8 mouse cellular contexts compared by ENCODE assay signal in the genomic region with DNA sequence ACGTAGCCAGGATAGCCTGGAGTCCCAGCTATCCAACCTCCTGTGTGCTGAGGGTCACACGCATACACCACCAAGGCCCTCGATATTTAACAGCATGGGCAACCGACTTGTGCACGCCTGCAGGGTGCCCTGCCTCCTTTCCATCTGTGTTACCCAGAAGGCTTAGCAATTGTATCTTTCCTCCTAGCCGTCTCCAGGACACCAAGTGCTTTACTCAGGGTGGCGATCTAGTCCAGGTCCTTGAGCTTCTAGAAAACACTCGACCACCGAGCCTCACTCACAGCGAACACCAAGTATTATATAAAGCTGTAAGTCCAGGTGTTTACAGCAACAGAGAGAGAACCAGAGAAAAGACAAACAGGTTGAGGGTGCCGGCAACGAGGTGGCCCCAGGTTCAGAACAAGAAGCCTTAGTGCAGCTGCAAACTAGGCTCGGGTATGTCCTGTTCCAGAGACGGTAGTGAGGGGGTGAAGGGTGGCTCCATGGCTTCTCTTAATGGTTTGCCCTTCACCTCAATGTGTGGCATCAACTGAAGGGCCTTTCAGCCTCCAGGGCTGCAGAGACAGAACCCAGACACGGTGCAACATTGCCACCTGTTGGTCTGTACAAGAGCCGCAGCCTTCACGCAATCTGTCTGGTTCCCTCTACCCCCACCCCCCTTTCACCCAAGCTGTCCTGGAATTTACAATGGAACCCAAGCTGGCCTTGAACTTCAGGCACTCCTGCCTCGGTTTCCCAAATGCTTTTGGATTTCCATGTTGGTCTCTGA. TPM values are rescaled to one million over a fixed set of nuclear protein-coding genes. Genes with fewer than 3 reads are reported as not detected.
DNase-seq lines count a peak whose midpoint lies in the region; ATAC-seq and TF ChIP-seq lines count a peak whose summit lies in the region.

No protein-coding gene starts in this region.

- H3K9ac ChIP-seq in limb, embryonic 13.5 days, result no peak overlapping the region
- H3K9ac ChIP-seq in midbrain, postnatal 0 days (replicated peaks; ENCODE audit: low read length, poor library complexity, severe bottlenecking), result no peak overlapping the region

- no peaks in the 10 kb centered on the region for H3K9me3 ChIP-seq in limb, embryonic 13.5 days
- H3K9me3 ChIP-seq in midbrain, postnatal 0 days (ENCODE audit: low read length), result no peaks in the 10 kb centered on the region

- peak; percentile 85 for TF ChIP-seq CTCF in testis, adult 2 months (IDR thresholded peaks at IDR 0.05; ENCODE audit: control insufficient read depth, insufficient read depth, insufficient replicate concordance, low read depth, low read length)
- peak; percentile 92 for TF ChIP-seq CTCF in kidney, adult 2 months (conservative IDR thresholded peaks at IDR 0.05; ENCODE audit: insufficient read depth, insufficient read length, low read depth, low read length)
- peak; percentile 94 for TF ChIP-seq CTCF in midbrain, postnatal 0 days (IDR thresholded peaks at IDR 0.05)

- no peak for DNase-seq in testis, postnatal 14 days (ENCODE audit: low spot score)
- DNase-seq in cerebellum, postnatal 14 days, result peak; percentile 92 to 93
- peak; percentile 79 to 82 for DNase-seq in frontal cortex, postnatal 36 days (ENCODE audit: low spot score in 2 of 2)
- peak; percentile 71 for DNase-seq in kidney, adult 2 months
- peak; percentile 90 for DNase-seq in midbrain, postnatal 0 days (ENCODE audit: low spot score)
- DNase-seq in spleen, postnatal 36 days (ENCODE audit: low spot score in 2 of 2), result peak; percentile 65

- H3K4me3 ChIP-seq in testis, adult 2 months (ENCODE audit: control insufficient read depth, low read depth, low read length), result no peak overlapping the region
- no peak overlapping the region for H3K4me3 ChIP-seq in kidney, adult 2 months (ENCODE audit: insufficient read depth, low read depth, low read length)
- H3K4me3 ChIP-seq in limb, embryonic 13.5 days, result no peak overlapping the region
- H3K4me3 ChIP-seq in midbrain, postnatal 0 days (ENCODE audit: low read depth, low read length), result no peak overlapping the region

- no peak overlapping the region for H3K27ac ChIP-seq in testis, adult 2 months (ENCODE audit: control insufficient read depth, insufficient read depth, low read depth, low read length)
- no peak overlapping the region for H3K27ac ChIP-seq in kidney, adult 2 months (ENCODE audit: insufficient read depth, low read depth, low read length)
- no peak overlapping the region for H3K27ac ChIP-seq in limb, embryonic 13.5 days
- no peak overlapping the region; the same call in 1 of the 2 replicates for H3K27ac ChIP-seq in midbrain, postnatal 0 days (ENCODE audit: low read depth, low read length)

- no peak overlapping the region for H3K4me2 ChIP-seq in limb, embryonic 13.5 days (replicated peaks)
- H3K4me2 ChIP-seq in midbrain, postnatal 0 days (ENCODE audit: low read depth, low read length, poor library complexity, severe bottlenecking), result no peak overlapping the region

- H3K4me1 ChIP-seq in testis, adult 2 months (ENCODE audit: control insufficient read depth, insufficient read depth, low read length), result no peaks in the 10 kb centered on the region; the same call in 1 of the 2 replicates
- H3K4me1 ChIP-seq in kidney, adult 2 months (ENCODE audit: control insufficient read depth, insufficient read depth, low read length), result peaks cover 7% of the 10 kb centered on the region; the same call in 1 of the 2 replicates
- peaks cover 7% of the 10 kb centered on the region; the same call in 1 of the 2 replicates for H3K4me1 ChIP-seq in limb, embryonic 13.5 days
- H3K4me1 ChIP-seq in midbrain, postnatal 0 days (ENCODE audit: insufficient read depth, low read length), result no peaks in the 10 kb centered on the region

- H3K27me3 ChIP-seq in testis, adult 2 months (ENCODE audit: control insufficient read depth, insufficient read depth, low read length), result no peaks in the 10 kb centered on the region
- no peaks in the 10 kb centered on the region for H3K27me3 ChIP-seq in kidney, adult 2 months (replicated peaks; ENCODE audit: control insufficient read depth, insufficient read depth, low read length)
- no peaks in the 10 kb centered on the region for H3K27me3 ChIP-seq in limb, embryonic 13.5 days
- no peaks in the 10 kb centered on the region for H3K27me3 ChIP-seq in midbrain, postnatal 0 days (ENCODE audit: insufficient read depth, low read length)

- TF ChIP-seq POLR2A in testis, adult 2 months (IDR thresholded peaks at IDR 0.05; ENCODE audit: control insufficient read depth, low read depth, low read length), result no peak
- no peak for TF ChIP-seq POLR2A in kidney, adult 2 months (IDR thresholded peaks at IDR 0.05; ENCODE audit: low read depth, low read length)

- 46% methylated on average over 18 of the region's 18 CpGs for WGBS in kidney, adult 2 months
- 44% methylated on average over 18 of the region's 18 CpGs for WGBS in limb, embryonic 13.5 days
- WGBS in midbrain, postnatal 0 days, result 51% methylated on average over 18 of the region's 18 CpGs

- no peaks in the 10 kb centered on the region for H3K36me3 ChIP-seq in testis, adult 2 months (ENCODE audit: control insufficient read depth, insufficient read depth, low read length)
- no peaks in the 10 kb centered on the region for H3K36me3 ChIP-seq in kidney, adult 2 months (ENCODE audit: control insufficient read depth, insufficient read depth, low read length)
- no peaks in the 10 kb centered on the region for H3K36me3 ChIP-seq in limb, embryonic 13.5 days
- H3K36me3 ChIP-seq in midbrain, postnatal 0 days (ENCODE audit: insufficient read depth, low read length), result no peaks in the 10 kb centered on the region

- peak; percentile 63; the same call in 1 of the 2 replicates for ATAC-seq in limb, embryonic 13.5 days (ENCODE audit: low FRiP score, low read depth)
- peak; percentile 57; the same call in 1 of the 2 replicates for ATAC-seq in midbrain, postnatal 0 days (ENCODE audit: low FRiP score)

RNA-seq across cellular contexts. Expression of a gene that starts 11.6 kb away (rescaled TPM):
- polyA plus RNA-seq in testis, adult 2 months (2012; rRNA removed), result 0.05 and 0.22 TPM in 2 replicates
- polyA plus RNA-seq in kidney, adult 2 months (2012; rRNA removed), result 127 and 137 TPM in 2 replicates
- polyA plus RNA-seq in limb, embryonic 13.5 days (2015; fragmentation: Nextera tagmentation; extraction: Ambion mirVana), result 3.1 and 3.4 TPM in 2 replicates
- 1.9 TPM in 2 replicates for total RNA-seq in midbrain, postnatal 0 days (2014; rRNA removed)
- polyA plus RNA-seq in midbrain, postnatal 0 days (2015; fragmentation: Nextera tagmentation; extraction: Ambion mirVana), result 1.7 and 1.8 TPM in 2 replicates

RNA-seq across cellular contexts. Expression of a gene that starts 19.3 kb away (rescaled TPM):
- 4.6 and 4.9 TPM in 2 replicates for polyA plus RNA-seq in testis, adult 2 months (2012; rRNA removed)
- polyA plus RNA-seq in kidney, adult 2 months (2012; rRNA removed), result 4.2 and 7.7 TPM in 2 replicates
- 2.6 and 2.7 TPM in 2 replicates for polyA plus RNA-seq in limb, embryonic 13.5 days (2015; fragmentation: Nextera tagmentation; extraction: Ambion mirVana)
- total RNA-seq in midbrain, postnatal 0 days (2014; rRNA removed), result 2.3 and 5.9 TPM in 2 replicates
- polyA plus RNA-seq in midbrain, postnatal 0 days (2015; fragmentation: Nextera tagmentation; extraction: Ambion mirVana), result 1.4 and 1.9 TPM in 2 replicates

RNA-seq across cellular contexts. Expression of a gene that starts 23.3 kb away (rescaled TPM):
- 0.76 and 0.93 TPM in 2 replicates for polyA plus RNA-seq in testis, adult 2 months (2012; rRNA removed)
- not detected in 2 replicates for polyA plus RNA-seq in kidney, adult 2 months (2012; rRNA removed)
- not detected in 2 replicates for polyA plus RNA-seq in limb, embryonic 13.5 days (2015; fragmentation: Nextera tagmentation; extraction: Ambion mirVana)
- 0.49 TPM in 1 of 2 replicates, not detected in the other for total RNA-seq in midbrain, postnatal 0 days (2014; rRNA removed)
- not detected in 2 replicates for polyA plus RNA-seq in midbrain, postnatal 0 days (2015; fragmentation: Nextera tagmentation; extraction: Ambion mirVana)

RNA-seq across cellular contexts. Expression of a gene that starts 27.2 kb away (rescaled TPM):
- 0.09 and 0.10 TPM in 2 replicates for polyA plus RNA-seq in testis, adult 2 months (2012; rRNA removed)
- 2.7 and 5.2 TPM in 2 replicates for polyA plus RNA-seq in kidney, adult 2 months (2012; rRNA removed)
- polyA plus RNA-seq in limb, embryonic 13.5 days (2015; fragmentation: Nextera tagmentation; extraction: Ambion mirVana), result 0.25 and 0.34 TPM in 2 replicates
- total RNA-seq in midbrain, postnatal 0 days (2014; rRNA removed), result 0.16 TPM in 1 of 2 replicates, not detected in the other
- not detected in 2 replicates for polyA plus RNA-seq in midbrain, postnatal 0 days (2015; fragmentation: Nextera tagmentation; extraction: Ambion mirVana)

Comparison
In these comparisons a context has a peak if more than half of its experiments do, and no peak if none do; other contexts are left out.
1. RNA of a gene that starts 11.6 kb away (polyA plus RNA-seq): 127 to 137 TPM in kidney, adult 2 months; 3.1 to 3.4 TPM in limb, embryonic 13.5 days, 1.7 to 1.8 TPM in midbrain, postnatal 0 days and 0.05 to 0.22 TPM in testis, adult 2 months; every median in the first group is over 10 times any median in the second.
2. Peak in every context shown above with its lines, with median percentiles within 50 percentile points of each other: CTCF ChIP-seq.